Mouse (Mus musculus) retina, embryonic 14.5 days (tissue): ENCODE results near the gene Cd4.

ENCODE experiments used
- DNase-seq: peaks from one replicate; pipeline ENCODE4 v3.0.0-alpha.2; 2015; ENCODE audit warnings: low spot score

The Cd4 gene

GRCm38 (mm10) chr6:124885956-124886381 is 2.1 kb downstream of the Cd4 start:
- no peak for DNase-seq

DNA sequence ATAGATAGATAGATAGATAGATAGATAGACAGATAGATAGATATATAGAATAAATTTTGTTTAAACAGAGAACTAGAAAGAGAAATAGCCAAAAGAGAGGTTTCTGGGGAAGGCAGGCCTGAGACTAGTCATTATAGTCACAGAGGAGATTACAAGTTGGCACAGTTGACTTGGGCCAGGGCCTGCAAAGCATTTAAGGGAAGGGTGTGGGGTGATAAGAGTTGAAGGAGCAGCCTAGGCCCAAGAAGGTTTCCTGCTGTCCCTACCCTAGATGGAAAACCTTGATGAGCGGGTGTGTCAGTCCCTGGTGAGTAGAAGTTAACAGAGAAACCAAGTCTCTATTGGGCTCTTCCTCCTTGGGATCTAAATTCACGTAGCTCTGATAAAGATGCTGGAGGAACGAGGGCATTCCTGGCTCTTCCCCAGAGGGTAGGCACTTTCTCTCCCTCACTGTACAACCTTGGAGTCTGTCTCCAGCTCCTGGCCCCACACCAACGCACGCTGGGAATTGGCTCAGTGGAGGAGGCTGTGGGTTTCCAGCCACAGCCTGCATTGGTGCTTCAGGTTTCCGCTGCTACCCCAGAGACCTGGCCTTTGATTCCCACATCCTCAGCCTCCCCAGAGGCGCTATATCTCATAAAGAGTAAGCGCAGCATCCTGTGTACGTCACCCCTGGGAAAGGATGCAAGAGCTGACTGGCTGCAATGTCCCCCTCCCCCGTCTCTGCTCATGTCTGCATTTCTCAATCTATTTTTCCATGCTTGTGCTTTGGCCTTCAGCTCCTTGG is 3.1 kb downstream of the Cd4 start:
- DNase-seq = no peak

GRCm38 (mm10) chr6:124883351-124883750 is 4.7 kb downstream of the Cd4 start:
- peak; percentile 20 for DNase-seq

- DNase-seq = no peak
These were observed 6.2 kb downstream of the Cd4 start for GRCm38 (mm10) chr6:124881821-124882220.

GRCm38 (mm10) chr6:124879390-124879789 is 8.6 kb downstream of the Cd4 start:
- no peak for DNase-seq

- no peak for DNase-seq
These were observed 13.7 kb downstream of the Cd4 start for GRCm38 (mm10) chr6:124874348-124874747.

- DNase-seq = no peak
These were observed 21.5 kb downstream of the Cd4 start for GRCm38 (mm10) chr6:124866560-124866959.

DNA sequence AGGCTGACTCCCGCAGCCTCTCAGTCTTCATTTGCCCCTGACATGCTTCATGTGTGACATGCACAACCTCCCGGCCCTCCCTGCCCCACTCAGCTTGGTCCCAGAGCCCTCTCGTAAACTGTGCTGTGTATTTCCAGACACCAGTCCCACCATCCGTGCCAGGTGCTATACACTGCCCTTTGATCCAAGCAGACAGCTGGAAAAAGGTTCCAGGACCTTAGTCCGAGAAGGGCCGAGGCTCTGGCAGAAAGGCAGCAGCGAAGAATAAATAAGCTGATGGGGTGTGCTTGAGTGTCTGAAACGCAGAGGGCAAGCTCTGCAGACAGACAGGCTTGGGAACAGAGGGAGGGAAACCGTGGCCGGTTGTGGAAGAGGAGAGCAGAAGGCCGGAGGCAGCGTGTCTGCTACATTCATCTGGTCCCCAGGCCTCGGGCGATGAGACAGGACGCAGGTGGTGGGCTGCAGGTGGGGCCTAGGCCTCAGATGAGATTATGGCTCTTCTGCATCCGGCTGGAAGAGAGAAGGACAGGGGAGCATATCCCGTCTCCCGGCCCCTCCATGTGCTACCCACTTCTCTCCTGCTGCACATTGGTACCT is 22.2 kb downstream of the Cd4 start:
- no peak for DNase-seq

GRCm38 (mm10) chr6:124863658-124864298 is 24.2 kb downstream of the Cd4 start, which contains the start of gene Gpr162:
TSS of gene Gpr162 (minus strand) at chr6:124863983.
- peak; percentile 79 for DNase-seq

GRCm38 (mm10) chr6:124863125-124863657 is 24.8 kb downstream of the Cd4 start:
- no peak for DNase-seq

GRCm38 (mm10) chr6:124862406-124863124 is 25.5 kb downstream of the Cd4 start:
- DNase-seq = no peak

GRCm38 (mm10) chr6:124861802-124862201 is 26.2 kb downstream of the Cd4 start:
- DNase-seq = no peak

GRCm38 (mm10) chr6:124861266-124861665 is 26.8 kb downstream of the Cd4 start:
- DNase-seq = no peak

GRCm38 (mm10) chr6:124860511-124860910 is 27.5 kb downstream of the Cd4 start:
- no peak for DNase-seq

GRCm38 (mm10) chr6:124859725-124860124 is 28.3 kb downstream of the Cd4 start:
- DNase-seq = peak; percentile 94

GRCm38 (mm10) chr6:124858561-124859318 is 29.3 kb downstream of the Cd4 start:
- DNase-seq = no peak

DNA sequence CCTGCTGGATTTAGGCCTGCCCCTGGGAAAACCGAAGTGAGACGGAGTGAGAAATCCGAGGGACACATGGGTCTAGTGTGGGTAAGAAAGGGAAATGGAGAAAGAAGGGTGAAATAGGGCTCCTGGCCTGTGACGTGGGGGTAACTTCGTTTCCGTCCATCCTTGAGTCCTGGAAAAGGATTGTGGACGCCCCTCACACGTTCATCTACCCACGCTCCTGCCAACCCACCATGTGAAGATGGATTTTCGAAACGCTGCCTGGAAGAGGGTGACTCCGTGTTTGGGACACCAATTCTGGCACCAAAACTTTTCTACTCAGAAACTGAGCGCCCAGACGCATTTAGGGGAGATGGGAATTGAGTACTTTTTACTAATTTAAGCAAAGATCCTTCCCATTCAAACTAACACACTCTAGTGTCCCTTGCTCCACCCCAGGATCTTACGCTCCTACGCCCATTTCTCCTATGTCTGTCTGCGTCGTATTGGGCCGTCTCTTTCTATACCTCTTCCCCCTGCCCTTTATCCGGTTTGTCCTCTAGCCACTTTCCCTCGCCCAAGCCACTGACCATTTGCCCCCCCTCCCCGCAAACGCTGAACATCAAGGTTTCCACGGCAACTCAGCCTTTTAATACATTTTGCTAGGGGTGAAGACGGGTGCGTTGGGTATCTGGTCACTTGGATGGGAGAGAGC is 30.0 kb downstream of the Cd4 start:
- DNase-seq = no peak

GRCm38 (mm10) chr6:124856916-124857839 is 30.8 kb downstream of the Cd4 start, which contains the start of gene P3h3:
TSS of gene P3h3 (minus strand) at chr6:124857752.
- DNase-seq = peak; percentile 89

DNA sequence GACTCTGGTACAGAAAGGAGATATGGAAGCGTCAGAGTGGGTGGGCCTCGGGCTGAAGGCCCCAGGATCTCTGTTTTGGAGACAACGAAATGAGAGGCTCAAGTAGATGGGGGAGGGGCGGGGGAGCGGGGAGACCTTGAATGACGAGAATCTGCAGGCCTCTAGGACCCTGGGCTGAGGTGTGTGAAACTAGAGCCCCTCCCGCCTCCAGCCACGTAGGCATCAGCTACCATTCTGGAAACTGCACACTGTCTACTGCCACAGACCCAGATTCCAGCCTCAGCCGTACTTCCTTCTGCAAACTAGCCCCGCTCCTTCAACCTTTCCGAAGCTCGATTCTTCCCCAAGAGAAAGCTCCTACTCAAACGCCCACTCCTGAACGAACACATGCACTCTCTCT is 31.7 kb downstream of the Cd4 start:
- peak; percentile 60 for DNase-seq

DNA sequence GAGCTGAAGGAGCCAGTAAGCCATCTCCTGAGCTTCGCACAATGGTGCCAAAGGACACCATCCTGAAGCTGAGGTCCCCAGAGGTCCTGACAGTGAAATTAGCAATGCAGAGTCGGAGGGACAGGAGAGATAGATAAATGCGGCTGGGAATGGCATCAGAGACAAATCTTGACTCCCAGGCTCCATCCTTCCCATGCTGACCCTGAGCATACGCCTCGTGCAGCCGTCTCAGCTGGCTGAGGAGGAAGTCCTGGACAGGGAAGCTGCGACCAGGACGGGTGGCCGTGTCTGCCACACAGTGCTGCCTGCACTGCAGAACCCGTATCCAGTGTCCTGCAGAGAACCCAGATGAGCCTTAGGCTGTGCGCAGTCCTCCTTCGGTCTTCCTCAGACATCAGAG is 33.4 kb downstream of the Cd4 start:
- DNase-seq = no peak
